Mouse (Mus musculus) stomach, postnatal 0 days (tissue): ENCODE results near the gene Atxn7l1.

Source experiments
- CTCF ChIP-seq: IDR thresholded peaks from 2 replicates; pipeline ENCODE4 v1.5.1; 2016; ENCODE audit warnings: antibody characterized with exemption, low read depth, mild to moderate bottlenecking, moderate library complexity
- EP300 ChIP-seq: optimal IDR thresholded peaks from 2 replicates; pipeline ENCODE3; 2016; ENCODE audit warnings: antibody characterized with exemption

DNA sequence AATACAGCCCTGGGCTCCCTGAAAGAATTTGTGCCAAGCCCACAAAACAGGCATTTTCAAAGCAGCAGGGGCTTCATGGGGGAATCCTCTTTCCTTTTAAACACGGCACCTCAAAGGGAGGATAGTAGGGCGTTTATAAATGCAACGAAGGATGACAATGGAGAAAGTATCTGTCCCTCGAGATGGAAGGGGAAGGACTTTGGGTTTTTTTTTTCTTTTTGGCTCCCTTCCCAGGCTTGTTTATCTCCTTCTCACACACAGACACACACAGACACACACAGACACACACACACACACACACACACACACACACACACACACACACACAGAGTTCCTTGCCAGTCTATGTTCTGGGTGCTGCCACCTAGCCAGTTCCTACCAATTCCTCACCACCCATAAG lies 189.8 kb downstream of the Atxn7l1 start:
- TF ChIP-seq CTCF (no peak), EP300 (no peak)
